Mouse (Mus musculus) liver, embryonic 11.5 days (tissue): ENCODE data around the gene Nudt17. TPM values are rescaled to one million over a fixed set of nuclear protein-coding genes. Genes with fewer than 3 reads are reported as not detected.
A peak's percentile ranks its signal among the peaks of the same experiment; 100 is the strongest.

ENCODE experiments used
- ATAC-seq: fragments of 200-750 bp; cut with Nextera tagmentation; replicated peaks from 2 replicates; pipeline ENCODE4 v1.8.0; 2017; ENCODE audit warnings: moderate number of reproducible peaks, mild to moderate bottlenecking, moderate TSS enrichment, moderate library complexity; ENCODE audit not compliant: low FRiP score
- DNase-seq: peaks from one replicate; pipeline ENCODE4 v3.0.0-alpha.2; 2017; ENCODE audit warnings: low spot score
- H3K27ac ChIP-seq: fragments of 300-500 bp; sonication (generic); 2 replicates; pipeline ENCODE4 v1.5.1; 2014; ENCODE audit warnings: mild to moderate bottlenecking, low read depth, low read length, control low read depth
- H3K27me3 ChIP-seq: fragments of 300-500 bp; sonication (generic); replicated peaks from 2 replicates; pipeline ENCODE4 v1.6.1; 2014; ENCODE audit warnings: low read length, mixed read lengths; ENCODE audit not compliant: control insufficient read depth, insufficient read depth
- H3K36me3 ChIP-seq: fragments of 300-500 bp; sonication (generic); 2 replicates; pipeline ENCODE4 v1.6.1; 2014; ENCODE audit warnings: mild to moderate bottlenecking, low read length, moderate library complexity, mixed read lengths; ENCODE audit not compliant: control insufficient read depth, insufficient read depth
- H3K4me1 ChIP-seq: fragments of 300-500 bp; sonication (generic); replicated peaks from 2 replicates; pipeline ENCODE4 v1.6.1; 2014; ENCODE audit warnings: low read length, mixed read lengths; ENCODE audit not compliant: control insufficient read depth, insufficient read depth
- H3K4me2 ChIP-seq: fragments of 300-500 bp; sonication (generic); 2 replicates; pipeline ENCODE4 v1.6.1; 2014; ENCODE audit warnings: mild to moderate bottlenecking, control low read depth, moderate library complexity
- H3K4me3 ChIP-seq: fragments of 300-500 bp; sonication (generic); 2 replicates; pipeline ENCODE4 v1.5.1; 2014; ENCODE audit warnings: low read depth, low read length, control low read depth
- H3K9ac ChIP-seq: fragments of 300-500 bp; sonication (generic); 2 replicates; pipeline ENCODE4 v1.6.1; 2014; ENCODE audit warnings: low read depth, low read length, control low read depth
- H3K9me3 ChIP-seq: fragments of 300-500 bp; sonication (generic); 2 replicates; pipeline ENCODE4 v1.6.1; 2016; ENCODE audit warnings: low read length, inconsistent platforms, mixed read lengths; ENCODE audit not compliant: control insufficient read depth
- WGBS: fragments of 180-500 bp; shearing (Covaris S2); extraction: QIAGEN DNeasy Blood & Tissue Kit; methylation state at CpG from one replicate; pipeline ENCODE4 v1.1.7; 2014; 5-methylcytosine and 5-hydroxymethylcytosine counted together
- polyA plus RNA-seq: library from polyadenylated mRNA; unstranded; fragments of >200 nt; fragmentation: Nextera tagmentation; extraction: Ambion mirVana; gene quantifications from 2 replicates; pipeline ENCODE4 v1.2.1, GENCODE M21; 2014

Nudt17 gene
- polyA plus RNA-seq, 1 experiment from 2014 or later, result 2.4 TPM

DNA sequence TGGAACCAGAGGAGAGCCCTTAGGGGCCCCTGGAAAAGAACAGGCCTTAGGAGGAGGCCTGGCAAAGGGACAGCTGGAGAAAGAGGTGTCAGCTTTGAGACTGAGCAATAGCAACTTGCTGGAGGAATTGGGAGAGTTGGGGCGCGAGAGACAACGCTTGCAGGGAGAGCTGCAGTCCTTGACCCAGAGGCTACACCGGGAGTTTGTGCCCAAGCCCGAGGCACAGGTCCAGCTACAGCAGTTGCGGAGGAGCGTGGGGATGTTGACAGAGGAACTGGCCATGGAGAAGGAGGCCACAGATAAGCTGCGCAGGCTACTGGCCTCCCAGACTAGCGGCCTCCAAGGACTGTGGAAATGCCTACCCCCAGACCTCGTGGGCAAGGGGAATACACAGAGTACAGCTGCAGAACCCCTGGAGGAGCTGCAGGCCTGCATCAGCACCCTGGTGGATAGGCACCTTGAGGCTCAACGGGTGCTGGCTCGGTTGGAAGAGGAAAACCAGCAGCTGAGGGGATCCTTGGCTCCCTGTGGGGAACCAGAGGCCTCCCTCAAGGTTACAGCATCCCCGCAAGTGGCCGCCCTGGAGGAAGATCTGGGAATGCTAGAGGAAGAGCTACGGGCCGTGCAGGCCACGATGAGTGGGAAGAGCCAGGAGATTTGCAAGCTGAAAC, 24.1 kb downstream of the Nudt17 start:
- WGBS, result 43% methylated on average over 17 of the region's 17 CpGs
- ATAC-seq, result no peak

GRCm38 (mm10) chr3:96683496-96683895, 24.9 kb downstream of the Nudt17 start:
- no peaks in the 10 kb centered on the region for H3K9me3 ChIP-seq
- peaks cover 8% of the 10 kb centered on the region for H3K4me1 ChIP-seq
- peaks cover 41% of the 10 kb centered on the region for H3K27me3 ChIP-seq
- no peak overlapping the region for H3K4me2 ChIP-seq
- no peak for DNase-seq
- 85% methylated on average over 3 of the region's 3 CpGs for WGBS
- H3K36me3 ChIP-seq, result no peaks in the 10 kb centered on the region
- no peak overlapping the region for H3K27ac ChIP-seq
- no peak overlapping the region for H3K4me3 ChIP-seq
- ATAC-seq, result no peak
- H3K9ac ChIP-seq, result no peak overlapping the region

More for the DNA sequence above, 24.1 kb downstream of the Nudt17 start:
- Histone ChIP-seq H3K27me3 (peaks cover 41% of the 10 kb centered on the region), H3K27ac (no peak overlapping the region), H3K9me3 (no peaks in the 10 kb centered on the region), H3K4me2 (peak overlapping the region; percentile 37), H3K9ac (no peak overlapping the region), H3K4me3 (peak overlapping the region; percentile 3), H3K36me3 (no peaks in the 10 kb centered on the region), H3K4me1 (peaks cover 5% of the 10 kb centered on the region)
- DNase-seq, result no peak

- no peak overlapping the region for H3K4me2 ChIP-seq
- no peaks in the 10 kb centered on the region for H3K36me3 ChIP-seq
- WGBS, result 21% methylated on average over 12 of the region's 12 CpGs
- H3K27me3 ChIP-seq, result peaks cover 38% of the 10 kb centered on the region
- H3K9ac ChIP-seq, result no peak overlapping the region
- no peaks in the 10 kb centered on the region for H3K9me3 ChIP-seq
- no peak overlapping the region for H3K4me3 ChIP-seq
- H3K27ac ChIP-seq, result no peak overlapping the region
- no peak for ATAC-seq
- H3K4me1 ChIP-seq, result peaks cover 8% of the 10 kb centered on the region
- DNase-seq, result no peak
Measured at GRCm38 (mm10) chr3:96680269-96680956, 27.9 kb downstream of the Nudt17 start.

- no peaks in the 10 kb centered on the region for H3K9me3 ChIP-seq
- no peaks in the 10 kb centered on the region for H3K36me3 ChIP-seq
- H3K4me2 ChIP-seq, result no peak overlapping the region
- no peak overlapping the region for H3K4me3 ChIP-seq
- 15% methylated on average over 5 of the region's 5 CpGs for WGBS
- H3K4me1 ChIP-seq, result peaks cover 8% of the 10 kb centered on the region
- DNase-seq (no peak), ATAC-seq (peak; percentile 65)
- peaks cover 26% of the 10 kb centered on the region for H3K27me3 ChIP-seq
- no peak overlapping the region for H3K27ac ChIP-seq
- H3K9ac ChIP-seq, result no peak overlapping the region
Measured at GRCm38 (mm10) chr3:96679159-96679674, 29.1 kb downstream of the Nudt17 start.

DNA sequence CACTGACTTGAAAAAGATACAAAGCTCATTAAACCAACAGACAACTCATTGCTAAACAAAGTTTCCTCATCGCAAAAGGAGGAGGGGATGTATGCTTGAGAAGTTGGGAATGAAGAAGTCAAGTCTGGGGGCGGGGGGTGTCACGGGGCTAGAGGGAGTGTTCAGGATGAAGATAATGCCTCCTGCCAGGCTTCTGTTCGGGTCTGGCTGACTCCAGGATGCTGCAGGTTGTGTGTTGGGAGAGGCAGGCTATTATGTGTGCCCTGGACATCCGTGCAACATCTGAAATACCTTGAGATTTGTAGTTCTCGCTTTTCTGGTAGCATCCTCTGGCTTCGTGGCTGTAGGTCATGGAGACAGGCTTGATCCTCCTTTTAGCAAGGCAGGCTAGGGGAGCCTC, 29.9 kb downstream of the Nudt17 start:
- no peaks in the 10 kb centered on the region for H3K9me3 ChIP-seq
- peaks cover 8% of the 10 kb centered on the region for H3K4me1 ChIP-seq
- DNase-seq (no peak), ATAC-seq (no peak)
- no peak overlapping the region for H3K27ac ChIP-seq
- H3K27me3 ChIP-seq, result peaks cover 19% of the 10 kb centered on the region
- no peaks in the 10 kb centered on the region for H3K36me3 ChIP-seq
- no peak overlapping the region for H3K9ac ChIP-seq
- no peak overlapping the region for H3K4me2 ChIP-seq
- H3K4me3 ChIP-seq, result no peak overlapping the region
- 64% methylated on average over 7 of the region's 7 CpGs for WGBS

GRCm38 (mm10) chr3:96675690-96676089, 32.7 kb downstream of the Nudt17 start:
- Histone ChIP-seq H3K4me2 (no peak overlapping the region), H3K27ac (no peak overlapping the region), H3K4me1 (peaks cover 8% of the 10 kb centered on the region), H3K9ac (no peak overlapping the region), H3K36me3 (no peaks in the 10 kb centered on the region), H3K9me3 (no peaks in the 10 kb centered on the region), H3K4me3 (no peak overlapping the region), H3K27me3 (peaks cover 14% of the 10 kb centered on the region)
- DNase-seq (no peak), ATAC-seq (no peak)
- 58% methylated on average over 3 of the region's 3 CpGs for WGBS

- DNase-seq (no peak), ATAC-seq (no peak)
- Histone ChIP-seq H3K9me3 (no peaks in the 10 kb centered on the region), H3K4me1 (peaks cover 8% of the 10 kb centered on the region), H3K36me3 (no peaks in the 10 kb centered on the region), H3K27me3 (peaks cover 9% of the 10 kb centered on the region), H3K27ac (no peak overlapping the region), H3K9ac (no peak overlapping the region), H3K4me2 (no peak overlapping the region), H3K4me3 (no peak overlapping the region)
- WGBS, result 79% methylated on average over 3 of the region's 3 CpGs
Measured at GRCm38 (mm10) chr3:96675171-96675570, 33.2 kb downstream of the Nudt17 start.

DNA sequence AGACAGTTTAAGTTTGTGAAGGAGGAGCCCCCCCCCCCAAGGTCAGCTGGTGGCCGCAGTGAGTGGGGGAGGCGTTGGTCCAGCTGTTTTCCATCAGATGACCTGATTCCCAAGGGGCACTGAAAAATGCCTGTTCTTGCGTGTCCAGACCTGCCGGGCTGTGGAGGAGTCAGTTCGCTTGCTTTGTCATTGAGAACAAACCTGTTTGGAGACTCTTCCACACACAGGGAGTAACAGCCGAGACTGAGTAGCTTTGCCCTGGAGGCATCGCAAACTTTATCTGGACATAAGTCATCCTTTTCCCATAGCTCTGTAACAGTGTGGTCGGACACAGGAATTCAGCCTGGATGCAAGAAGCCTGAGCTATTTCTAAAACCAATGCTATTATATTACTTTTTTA, 33.9 kb downstream of the Nudt17 start:
- Histone ChIP-seq H3K4me1 (peaks cover 5% of the 10 kb centered on the region), H3K9me3 (no peaks in the 10 kb centered on the region), H3K4me3 (no peak overlapping the region), H3K36me3 (no peaks in the 10 kb centered on the region), H3K9ac (no peak overlapping the region), H3K4me2 (no peak overlapping the region), H3K27me3 (peaks cover 7% of the 10 kb centered on the region; the same call in 1 of the 2 replicates), H3K27ac (no peak overlapping the region)
- ATAC-seq (no peak), DNase-seq (no peak)
- WGBS, result 65% methylated on average over 8 of the region's 8 CpGs
